Mouse (Mus musculus): Measurements from ENCODE around the gene Tsc22d3. TPM values are rescaled to one million over a fixed set of nuclear protein-coding genes. Genes with fewer than 3 reads are reported as not detected.
"Not testable (repeated sequence)": the region's sequence is repeated elsewhere in the genome, so short reads cannot be mapped to it uniquely, and the experiment has no call there.

Gene Tsc22d3
- polyA plus RNA-seq, 1 experiment, result 85.7 TPM

GRCm38 (mm10) chrX:140565759-140566158 lies 34.7 kb downstream of the Tsc22d3 start:
- DNase-seq (ENCODE audit: low read depth), result no peak

DNA sequence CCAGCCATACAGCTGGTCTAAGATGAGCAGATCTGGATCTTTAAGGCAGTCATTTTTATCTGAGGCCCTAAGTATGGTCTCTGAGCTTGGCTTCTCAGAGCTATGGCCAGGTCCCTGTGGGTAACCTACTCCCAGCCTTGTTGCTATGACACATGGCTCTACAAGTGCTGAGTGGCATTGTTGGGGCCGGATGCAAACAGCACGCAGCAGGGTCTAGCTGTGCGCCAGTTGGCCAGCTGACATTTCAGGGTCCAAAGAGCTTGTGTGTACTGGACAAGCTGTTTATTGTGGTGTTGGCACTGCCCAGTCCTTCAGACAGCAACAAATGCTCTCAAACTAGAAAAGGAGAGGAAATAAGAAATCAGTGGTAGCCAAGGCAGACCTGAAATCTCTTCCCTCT lies 35.2 kb downstream of the Tsc22d3 start:
- DNase-seq (ENCODE audit: low read depth), result no peak

- no peak for DNase-seq (ENCODE audit: low read depth)
These were observed 35.7 kb downstream of the Tsc22d3 start for GRCm38 (mm10) chrX:140564777-140565176.

GRCm38 (mm10) chrX:140558176-140558844 lies 42.1 kb downstream of the Tsc22d3 start:
- no peak for DNase-seq (ENCODE audit: low read depth)

- no peak for DNase-seq (ENCODE audit: low read depth)
These were observed 44.5 kb downstream of the Tsc22d3 start for GRCm38 (mm10) chrX:140555965-140556364.

DNA sequence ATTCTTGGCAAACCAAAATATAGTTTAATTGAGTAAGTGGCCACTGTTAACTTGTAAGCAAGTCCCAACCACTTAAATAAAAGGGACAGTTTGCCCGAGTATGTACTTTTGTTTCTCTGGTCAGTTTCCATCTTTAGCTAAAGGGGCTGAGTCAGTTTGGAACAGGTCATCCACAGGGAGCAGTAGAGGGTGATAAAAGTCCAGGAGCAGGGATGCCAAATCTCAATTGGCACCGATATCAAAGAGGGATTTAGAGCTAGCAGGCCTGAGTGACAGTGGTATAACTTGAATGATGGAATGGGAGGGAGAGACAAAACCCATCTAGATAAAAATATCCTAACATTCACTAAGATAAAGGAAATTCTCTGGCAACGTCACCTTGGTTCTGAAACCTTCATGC lies 45.0 kb downstream of the Tsc22d3 start:
- DNase-seq (ENCODE audit: low read depth), result no peak

GRCm38 (mm10) chrX:140547660-140548419 lies 52.6 kb downstream of the Tsc22d3 start:
- DNase-seq (ENCODE audit: low read depth), result no peak

- no peak for DNase-seq (ENCODE audit: low read depth)
These were observed 55.7 kb downstream of the Tsc22d3 start for GRCm38 (mm10) chrX:140544737-140545136.

DNA sequence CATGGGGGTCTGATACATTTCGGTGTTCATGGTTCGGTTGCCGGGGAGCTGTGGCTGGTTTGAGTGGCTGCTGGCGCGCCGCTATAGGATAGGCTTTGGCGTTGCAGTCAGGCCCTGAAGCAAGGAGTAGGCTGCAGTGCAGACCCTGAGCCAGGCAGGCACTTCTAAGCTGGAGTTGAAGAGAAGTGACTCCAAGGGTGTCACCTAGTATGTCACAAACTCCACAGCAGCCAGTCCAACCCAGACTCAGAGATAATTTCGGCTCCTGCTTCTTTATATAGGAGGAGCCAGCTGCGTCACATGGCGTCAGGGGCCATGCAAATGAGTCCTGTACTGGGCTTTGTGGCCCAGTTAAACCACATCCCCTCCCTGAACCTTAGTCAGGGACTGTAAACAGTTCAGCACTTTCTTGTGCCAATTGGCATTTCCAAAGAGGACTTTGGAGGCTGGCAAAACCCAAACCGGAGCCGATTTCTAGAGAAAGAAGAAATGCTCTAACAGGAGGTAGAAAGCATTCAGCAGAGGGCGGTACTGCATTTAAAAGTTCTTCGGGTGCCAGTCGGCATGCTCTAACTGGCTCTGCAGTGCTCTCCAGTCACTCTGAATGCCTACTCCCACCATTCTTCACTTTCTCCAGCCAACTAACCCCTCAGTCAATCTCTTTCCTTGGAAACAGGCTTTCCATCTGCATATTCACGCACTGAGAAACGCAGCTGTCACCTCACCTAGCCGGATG lies 57.4 kb downstream of the Tsc22d3 start:
- no peak for DNase-seq (ENCODE audit: low read depth)

- no peak for DNase-seq (ENCODE audit: low read depth)
These were observed 58.0 kb downstream of the Tsc22d3 start for GRCm38 (mm10) chrX:140542474-140542845.

DNA sequence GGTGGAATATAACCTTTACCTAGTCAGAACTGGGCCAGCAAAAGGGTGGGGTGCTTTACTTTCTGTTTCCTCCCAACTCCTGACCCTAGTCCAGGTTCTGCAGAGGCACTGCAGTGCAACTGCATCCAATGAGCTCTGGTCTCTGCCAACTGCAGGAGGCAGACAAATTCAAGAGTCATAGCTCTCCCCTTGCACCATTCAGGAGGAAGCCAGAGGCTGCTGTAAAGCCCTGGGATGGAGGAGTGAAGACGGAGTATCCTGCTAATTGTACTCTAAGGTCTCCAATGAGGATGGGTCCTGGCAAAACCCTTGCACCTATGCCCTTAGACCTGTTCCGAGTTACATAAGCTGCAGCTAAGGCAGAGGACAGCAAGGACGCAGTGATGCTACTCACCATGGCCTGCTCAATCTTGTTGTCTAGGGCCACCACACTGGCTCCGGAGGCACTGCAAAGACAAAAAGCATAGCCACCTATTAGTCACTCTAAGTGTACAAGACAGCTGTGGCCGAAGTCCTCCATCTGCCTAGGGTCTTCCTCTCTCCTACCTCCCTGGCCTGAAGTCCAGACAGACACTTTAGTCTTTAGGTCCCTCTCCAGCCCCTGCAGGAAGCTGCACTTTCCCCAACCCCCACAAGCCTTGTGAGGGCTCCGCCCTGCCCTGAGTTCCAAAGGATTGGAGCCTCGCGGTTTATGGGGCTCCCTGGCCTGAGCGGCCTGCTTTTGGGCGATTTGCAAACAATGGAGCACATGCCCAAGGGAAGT lies 58.6 kb downstream of the Tsc22d3 start:
- no peak for DNase-seq (ENCODE audit: low read depth)

- DNase-seq (ENCODE audit: low read depth), result no peak
These were observed 59.9 kb downstream of the Tsc22d3 start for GRCm38 (mm10) chrX:140540500-140541114.

DNA sequence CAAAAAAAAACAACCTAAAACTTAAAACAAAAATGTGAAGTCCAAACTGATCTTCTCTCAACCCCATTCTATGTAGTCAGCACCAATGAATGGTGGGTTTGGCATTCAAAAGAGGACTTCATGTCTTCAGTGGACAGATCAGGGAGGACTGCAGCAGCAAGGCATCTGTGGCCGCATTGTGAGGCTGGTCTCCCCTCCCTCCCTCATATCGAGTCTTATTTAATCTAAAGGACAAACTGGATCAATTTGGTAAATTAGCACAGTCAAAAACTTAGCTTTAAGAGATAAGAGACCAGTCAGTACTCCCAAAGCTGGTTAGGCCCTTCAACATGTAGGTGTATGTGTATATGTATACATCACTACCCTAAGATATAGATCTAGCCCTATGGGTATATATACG lies 60.6 kb downstream of the Tsc22d3 start:
- not testable (repeated sequence) for DNase-seq (ENCODE audit: low read depth)

DNA sequence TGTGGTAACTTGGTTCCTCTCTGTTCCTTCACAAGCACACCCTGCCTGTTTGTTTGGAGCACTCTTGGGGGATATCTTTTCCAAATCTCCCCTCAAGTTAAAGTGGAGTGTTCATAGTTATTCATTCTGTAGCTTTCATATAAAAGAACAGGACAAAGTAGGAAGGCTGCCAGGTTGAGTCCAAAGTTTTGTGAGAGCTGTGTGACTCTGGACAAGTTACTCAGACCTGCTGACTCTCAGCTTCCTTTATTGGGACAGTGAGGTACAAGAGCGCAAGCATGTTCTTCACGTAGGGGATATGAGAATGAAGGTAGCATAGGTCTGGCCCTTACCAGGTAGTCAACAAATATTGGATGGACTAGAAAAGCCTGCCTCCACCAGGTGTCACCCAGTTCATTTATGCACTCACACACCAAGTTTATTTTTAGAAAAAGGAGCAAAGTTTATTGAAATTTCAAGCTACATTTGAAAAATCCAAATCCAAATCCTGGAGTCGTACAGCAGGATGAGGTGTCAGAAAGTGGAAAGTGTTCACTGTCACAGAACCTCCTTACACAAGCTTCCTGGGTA lies 61.3 kb downstream of the Tsc22d3 start:
- DNase-seq (ENCODE audit: low read depth), result no peak

- DNase-seq (ENCODE audit: low read depth), result no peak
These were observed 61.8 kb downstream of the Tsc22d3 start for GRCm38 (mm10) chrX:140538649-140539048.

GRCm38 (mm10) chrX:140537662-140538061 lies 62.8 kb downstream of the Tsc22d3 start:
- no peak for DNase-seq (ENCODE audit: low read depth)

DNA sequence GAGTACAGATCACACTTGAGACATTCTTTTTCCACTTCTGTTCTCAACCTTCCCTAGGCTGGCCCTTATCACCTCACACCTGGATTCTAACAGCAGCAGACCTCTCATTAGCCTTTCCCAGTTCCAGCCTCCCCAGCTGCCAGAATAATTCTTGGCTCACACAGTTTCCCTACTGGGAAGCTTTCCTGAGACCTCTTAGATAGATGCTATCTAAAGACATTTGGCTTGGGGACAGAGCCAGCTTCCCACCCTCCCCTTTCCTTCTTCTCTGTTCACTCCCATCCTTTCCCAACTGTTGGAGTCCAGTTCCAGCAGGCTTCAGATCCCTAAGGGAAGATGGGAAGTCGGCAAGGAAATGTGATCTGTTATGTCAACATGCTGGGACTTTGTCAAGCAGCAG lies 65.0 kb downstream of the Tsc22d3 start:
- no peak for DNase-seq (ENCODE audit: low read depth)

GRCm38 (mm10) chrX:140534306-140534705 lies 66.2 kb downstream of the Tsc22d3 start:
- DNase-seq (ENCODE audit: low read depth), result no peak

- no peak for DNase-seq (ENCODE audit: low read depth)
These were observed 68.1 kb downstream of the Tsc22d3 start for GRCm38 (mm10) chrX:140532325-140532724.

- no peak for DNase-seq (ENCODE audit: low read depth)
These were observed 69.1 kb downstream of the Tsc22d3 start for GRCm38 (mm10) chrX:140531356-140531755.

DNA sequence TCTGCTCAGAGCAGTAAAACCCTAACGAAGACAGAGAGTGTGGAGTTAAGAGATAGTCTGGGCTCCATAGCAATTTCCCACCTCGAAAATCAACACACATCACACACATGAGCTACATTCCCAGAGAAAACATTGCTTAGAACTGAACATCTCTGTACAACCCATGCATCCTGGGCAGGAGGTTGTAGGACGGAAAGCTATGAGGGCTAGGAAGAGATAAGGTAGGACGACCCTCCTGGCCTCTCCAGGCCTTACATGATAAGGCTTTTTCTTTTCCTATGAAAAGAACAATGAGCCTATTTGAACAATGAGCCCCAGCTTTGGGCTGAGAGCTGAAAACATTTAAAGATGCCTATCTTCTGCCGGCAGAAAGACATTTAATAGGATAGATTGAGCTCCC lies 69.8 kb downstream of the Tsc22d3 start:
- no peak for DNase-seq (ENCODE audit: low read depth)

All from gonadal fat pad, adult 2 months (tissue).